Mouse (Mus musculus): ENCODE results near the gene Ubl7. TPM values are rescaled to one million over a fixed set of nuclear protein-coding genes. Genes with fewer than 3 reads are reported as not detected.

Ubl7 gene
- polyA plus RNA-seq, 1 experiment: 62.0 TPM

GRCm38 (mm10) chr9:57971413-57971812 is 60.6 kb downstream of the Ubl7 start:
- Histone ChIP-seq H3K4me2 (ENCODE audit: low read depth) (peak overlapping the region; percentile 81), H3K79me2 (ENCODE audit: control insufficient read depth, insufficient read depth) (no peaks in the 10 kb centered on the region), H3ac (ENCODE audit: control insufficient read depth, insufficient read length) (no peak overlapping the region), H3K27me3 (ENCODE audit: control insufficient read depth, insufficient read depth, insufficient read length) (no peaks in the 10 kb centered on the region), H3K36me3 (ENCODE audit: control insufficient read depth, insufficient read depth) (no peaks in the 10 kb centered on the region), H3K4me3 (no peak overlapping the region)
- TF ChIP-seq MAX (IDR thresholded peaks at IDR 0.05; ENCODE audit: low read depth): no peak
- no peak for TF ChIP-seq TCF12 (IDR thresholded peaks at IDR 0.05; ENCODE audit: insufficient read depth, poor library complexity, severe bottlenecking)
- TF ChIP-seq CEBPB (IDR thresholded peaks at IDR 0.05; ENCODE audit: insufficient read depth, poor library complexity, severe bottlenecking): no peak
- TF ChIP-seq REST (IDR thresholded peaks at IDR 0.05; ENCODE audit: insufficient read depth, insufficient read length): no peak

DNA sequence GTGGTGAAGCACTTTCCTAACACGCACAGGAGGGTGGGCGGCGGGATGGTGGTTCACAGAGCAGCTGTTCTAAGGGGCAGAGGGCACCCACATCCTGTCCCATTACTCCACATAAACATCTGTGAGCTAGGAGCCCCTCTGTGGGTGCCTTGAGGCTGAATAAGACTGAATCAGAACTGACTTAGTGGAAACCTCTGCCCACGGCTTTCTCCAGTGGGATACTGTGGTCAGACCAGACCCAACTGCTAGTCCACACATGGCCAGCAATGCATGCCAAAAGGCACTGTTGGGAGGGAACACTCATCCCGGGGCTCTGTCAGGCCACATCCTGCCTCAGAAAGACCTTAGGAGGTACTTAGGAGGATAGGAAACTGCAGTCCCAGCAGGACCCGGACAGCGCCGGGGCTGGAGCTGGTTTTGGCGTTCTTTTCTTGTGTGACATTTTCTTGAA is 61.4 kb downstream of the Ubl7 start:
- Histone ChIP-seq H3K36me3 (ENCODE audit: control insufficient read depth, insufficient read depth) (no peaks in the 10 kb centered on the region), H3K4me2 (ENCODE audit: low read depth) (peak overlapping the region; percentile 81)

DNA sequence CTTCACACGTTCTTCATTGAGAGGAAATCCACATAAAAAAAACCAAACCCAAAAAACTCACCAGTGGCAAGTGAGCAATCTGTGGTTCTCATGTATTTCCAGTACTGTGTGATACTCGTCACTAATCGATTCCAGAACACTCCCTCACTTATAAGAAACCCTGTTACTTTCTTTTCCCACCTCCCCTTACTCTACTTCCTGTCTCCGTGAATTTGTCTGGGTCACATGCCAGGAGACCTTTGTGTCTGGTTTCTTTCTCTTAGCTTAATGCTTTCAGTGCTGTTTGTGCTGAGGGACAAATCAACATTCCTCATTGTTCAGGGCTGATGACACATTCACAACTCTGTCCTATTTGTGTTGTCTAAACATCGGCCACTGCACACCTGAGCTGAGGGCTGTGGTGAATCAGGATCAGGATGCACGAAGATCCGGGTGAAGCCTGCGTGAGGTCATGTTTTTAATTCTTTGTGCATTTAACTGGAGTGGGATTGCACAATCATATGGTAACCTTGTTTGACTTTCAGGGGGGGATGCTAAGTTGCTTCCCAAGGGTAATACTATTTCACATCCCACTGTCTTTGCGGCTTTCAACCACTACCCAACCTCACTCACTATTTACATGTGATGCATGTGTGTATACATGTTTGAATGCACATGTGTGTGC is 62.1 kb downstream of the Ubl7 start:
- Histone ChIP-seq H3K36me3 (ENCODE audit: control insufficient read depth, insufficient read depth) (no peaks in the 10 kb centered on the region), H3K79me2 (ENCODE audit: control insufficient read depth, insufficient read depth) (no peaks in the 10 kb centered on the region), H3K27me3 (ENCODE audit: control insufficient read depth, insufficient read depth, insufficient read length) (no peaks in the 10 kb centered on the region), H3ac (ENCODE audit: control insufficient read depth, insufficient read length) (no peak overlapping the region), H3K4me2 (ENCODE audit: low read depth) (peak overlapping the region; percentile 81), H3K4me3 (peak overlapping the region; percentile 4)
- TF ChIP-seq MAX (IDR thresholded peaks at IDR 0.05; ENCODE audit: low read depth) (no peak), CEBPB (IDR thresholded peaks at IDR 0.05; ENCODE audit: insufficient read depth, poor library complexity, severe bottlenecking) (peak; percentile 96), POLR2AphosphoS2 (IDR thresholded peaks at IDR 0.05; ENCODE audit: insufficient read length, low read depth) (no peak), POLR2A (IDR thresholded peaks at IDR 0.05; ENCODE audit: insufficient read length, low read depth) (no peak), USF1 (IDR thresholded peaks at IDR 0.05; ENCODE audit: low read depth) (peak; percentile 38), MYOD1 (IDR thresholded peaks at IDR 0.05; ENCODE audit: control insufficient read depth in 1 of 3, insufficient read length in 2 of 3, low read depth in 2 of 3) (no peak)

More for the DNA sequence above, 61.4 kb downstream of the Ubl7 start:
- no peak overlapping the region for H3ac ChIP-seq (ENCODE audit: control insufficient read depth, insufficient read length)
- TF ChIP-seq POLR2AphosphoS2 (IDR thresholded peaks at IDR 0.05; ENCODE audit: insufficient read length, low read depth) (no peak), REST (IDR thresholded peaks at IDR 0.05; ENCODE audit: insufficient read depth, insufficient read length) (no peak), POLR2A (IDR thresholded peaks at IDR 0.05; ENCODE audit: insufficient read length, low read depth) (no peak), MYOG (IDR thresholded peaks at IDR 0.05; ENCODE audit: control insufficient read depth in 1 of 3, insufficient read depth in 1 of 3, insufficient read length in 2 of 3, low read depth in 2 of 3) (peak in 1 of 3 experiments; percentile 13), MYOD1 (IDR thresholded peaks at IDR 0.05; ENCODE audit: control insufficient read depth in 1 of 3, insufficient read length in 2 of 3, low read depth in 2 of 3) (peak in 2 of 3 experiments; percentile 87), CEBPB (IDR thresholded peaks at IDR 0.05; ENCODE audit: insufficient read depth, poor library complexity, severe bottlenecking) (0 out of 2 replicates have a peak, but pooled peaks have one; percentile 10), TCF3 (IDR thresholded peaks at IDR 0.05; ENCODE audit: insufficient read length, low read depth) (peak; percentile 58)
- H3K4me3 ChIP-seq: peak overlapping the region; percentile 4
- H3K27me3 ChIP-seq (ENCODE audit: control insufficient read depth, insufficient read depth, insufficient read length): no peaks in the 10 kb centered on the region
- H3K79me2 ChIP-seq (ENCODE audit: control insufficient read depth, insufficient read depth): no peaks in the 10 kb centered on the region

DNA sequence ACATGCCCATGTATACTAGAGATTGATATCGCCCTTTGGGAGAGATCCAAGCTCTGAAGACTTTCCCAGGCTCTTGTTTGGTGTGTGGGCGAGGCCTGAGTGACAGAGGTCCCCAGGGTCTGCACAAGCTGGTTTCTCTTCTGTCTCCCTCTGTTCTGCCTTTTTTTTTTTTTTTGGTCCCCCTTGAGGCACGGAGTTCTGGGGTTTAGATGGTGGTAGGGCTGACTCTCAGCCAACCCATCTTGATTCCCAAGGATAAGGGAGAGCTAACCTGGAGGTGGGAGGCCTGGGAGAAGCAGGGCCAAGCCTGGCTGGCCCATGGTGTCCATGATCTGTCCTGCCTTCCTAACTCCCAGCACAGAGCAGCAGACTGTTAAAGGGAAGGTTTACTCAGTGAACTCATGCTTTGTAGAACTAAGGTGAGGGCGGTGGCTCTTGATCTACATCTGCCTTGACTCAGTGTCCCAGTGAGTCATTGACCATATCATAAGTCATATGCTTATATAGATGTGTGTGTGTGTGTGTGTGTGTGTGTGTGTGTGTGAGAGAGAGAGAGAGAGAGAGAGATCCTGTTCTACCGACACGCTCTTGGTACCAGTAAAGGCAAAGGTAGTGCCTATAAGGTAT is 62.8 kb downstream of the Ubl7 start:
- Histone ChIP-seq H3K36me3 (ENCODE audit: control insufficient read depth, insufficient read depth) (no peaks in the 10 kb centered on the region), H3K79me2 (ENCODE audit: control insufficient read depth, insufficient read depth) (no peaks in the 10 kb centered on the region), H3ac (ENCODE audit: control insufficient read depth, insufficient read length) (no peak overlapping the region), H3K4me2 (ENCODE audit: low read depth) (peak overlapping the region; percentile 81), H3K4me3 (peak overlapping the region; percentile 4), H3K27me3 (ENCODE audit: control insufficient read depth, insufficient read depth, insufficient read length) (no peaks in the 10 kb centered on the region)
- TF ChIP-seq MAX (IDR thresholded peaks at IDR 0.05; ENCODE audit: low read depth): no peak
- TF ChIP-seq E2F4 (IDR thresholded peaks at IDR 0.05; ENCODE audit: insufficient read depth): no peak
- no peak for TF ChIP-seq TCF3 (IDR thresholded peaks at IDR 0.05; ENCODE audit: insufficient read length, low read depth)
- no peak for TF ChIP-seq CEBPB (IDR thresholded peaks at IDR 0.05; ENCODE audit: insufficient read depth, poor library complexity, severe bottlenecking)
- TF ChIP-seq TCF12 (IDR thresholded peaks at IDR 0.05; ENCODE audit: insufficient read depth, poor library complexity, severe bottlenecking): no peak
- TF ChIP-seq REST (IDR thresholded peaks at IDR 0.05; ENCODE audit: insufficient read depth, insufficient read length): no peak
- TF ChIP-seq MYOG (IDR thresholded peaks at IDR 0.05; ENCODE audit: control insufficient read depth in 1 of 3, insufficient read depth in 1 of 3, insufficient read length in 2 of 3, low read depth in 2 of 3): no peak
- no peak for TF ChIP-seq POLR2A (IDR thresholded peaks at IDR 0.05; ENCODE audit: insufficient read length, low read depth)
- TF ChIP-seq USF1 (IDR thresholded peaks at IDR 0.05; ENCODE audit: low read depth): no peak
- TF ChIP-seq SRF (IDR thresholded peaks at IDR 0.05; ENCODE audit: control insufficient read depth, insufficient read length, low read depth): no peak

- H3ac ChIP-seq (ENCODE audit: control insufficient read depth, insufficient read length): no peak overlapping the region
- no peaks in the 10 kb centered on the region for H3K79me2 ChIP-seq (ENCODE audit: control insufficient read depth, insufficient read depth)
- H3K4me3 ChIP-seq: no peak overlapping the region
- H3K4me2 ChIP-seq (ENCODE audit: low read depth): peak overlapping the region; percentile 81
- no peaks in the 10 kb centered on the region for H3K36me3 ChIP-seq (ENCODE audit: control insufficient read depth, insufficient read depth)
- TF ChIP-seq POLR2AphosphoS2 (IDR thresholded peaks at IDR 0.05; ENCODE audit: insufficient read length, low read depth) (no peak), MYOD1 (IDR thresholded peaks at IDR 0.05; ENCODE audit: control insufficient read depth in 1 of 3, insufficient read length in 2 of 3, low read depth in 2 of 3) (no peak), SRF (IDR thresholded peaks at IDR 0.05; ENCODE audit: control insufficient read depth, insufficient read length, low read depth) (no peak), USF1 (IDR thresholded peaks at IDR 0.05; ENCODE audit: low read depth) (no peak), MYOG (IDR thresholded peaks at IDR 0.05; ENCODE audit: control insufficient read depth in 1 of 3, insufficient read depth in 1 of 3, insufficient read length in 2 of 3, low read depth in 2 of 3) (no peak), MAX (IDR thresholded peaks at IDR 0.05; ENCODE audit: low read depth) (no peak), E2F4 (IDR thresholded peaks at IDR 0.05; ENCODE audit: insufficient read depth) (no peak)
- H3K27me3 ChIP-seq (ENCODE audit: control insufficient read depth, insufficient read depth, insufficient read length): no peaks in the 10 kb centered on the region
Observed at GRCm38 (mm10) chr9:57974221-57974620, 63.4 kb downstream of the Ubl7 start.
